Mouse (Mus musculus) stomach, embryonic 14.5 days (tissue): Measurements from ENCODE around the gene E2f2. TPM values are rescaled to one million over a fixed set of nuclear protein-coding genes. Genes with fewer than 3 reads are reported as not detected.

Source experiments
- ATAC-seq: fragments of 200-750 bp; cut with Nextera tagmentation; 2 replicates; pipeline ENCODE4 v1.8.0; 2017; ENCODE audit warnings: low read depth, moderate TSS enrichment; ENCODE audit not compliant: insufficient number of reproducible peaks, insufficient read depth, low FRiP score
- H3K27ac ChIP-seq: fragments of 300-500 bp; sonication (generic); 2 replicates; pipeline ENCODE4 v1.5.1; 2014; ENCODE audit warnings: mild to moderate bottlenecking, low read length, moderate library complexity, mixed read lengths
- H3K27me3 ChIP-seq: fragments of 300-500 bp; sonication (generic); 2 replicates; pipeline ENCODE4 v1.6.1; 2014; ENCODE audit warnings: low read length, control low read depth, mixed read lengths; ENCODE audit not compliant: control insufficient read depth, insufficient read depth
- H3K36me3 ChIP-seq: fragments of 300-500 bp; sonication (generic); 2 replicates; pipeline ENCODE4 v1.6.1; 2014; ENCODE audit warnings: mild to moderate bottlenecking, control low read depth, low read length, moderate library complexity, mixed read lengths; ENCODE audit not compliant: control insufficient read depth, insufficient read depth
- H3K4me1 ChIP-seq: fragments of 300-500 bp; sonication (generic); 2 replicates; pipeline ENCODE4 v1.6.1; 2014; ENCODE audit warnings: low read length, control low read depth, mixed read lengths; ENCODE audit not compliant: control insufficient read depth, insufficient read depth
- H3K4me2 ChIP-seq: fragments of 300-500 bp; sonication (generic); replicated peaks from 2 replicates; pipeline ENCODE4 v1.6.1; 2014; ENCODE audit warnings: low read depth, low read length, control low read depth
- H3K4me3 ChIP-seq: fragments of 300-500 bp; sonication (generic); 2 replicates; pipeline ENCODE4 v1.5.1; 2014; ENCODE audit warnings: low read depth, low read length, control low read depth
- H3K9ac ChIP-seq: fragments of 300-500 bp; sonication (generic); replicated peaks from 2 replicates; pipeline ENCODE4 v1.6.1; 2014; ENCODE audit warnings: low read depth, mild to moderate bottlenecking, control low read depth, low read length, moderate library complexity, mixed read lengths
- H3K9me3 ChIP-seq: fragments of 300-500 bp; sonication (generic); 2 replicates; pipeline ENCODE4 v1.6.1; 2016; ENCODE audit warnings: low read depth, low read length, control low read depth; ENCODE audit not compliant: control insufficient read depth
- WGBS: fragments of 180-500 bp; shearing (Covaris S2); extraction: QIAGEN DNeasy Blood & Tissue Kit; methylation state at CpG from one replicate; pipeline ENCODE4 v1.1.7; 2014; 5-methylcytosine and 5-hydroxymethylcytosine counted together
- polyA plus RNA-seq: library from polyadenylated mRNA; unstranded; fragments of >200 nt; fragmentation: Nextera tagmentation; extraction: Ambion mirVana; gene quantifications from 2 replicates; pipeline ENCODE4 v1.2.1, GENCODE M21; 2014

E2f2 gene
- polyA plus RNA-seq, 1 experiment from 2014 or later, result 3.5 TPM

DNA sequence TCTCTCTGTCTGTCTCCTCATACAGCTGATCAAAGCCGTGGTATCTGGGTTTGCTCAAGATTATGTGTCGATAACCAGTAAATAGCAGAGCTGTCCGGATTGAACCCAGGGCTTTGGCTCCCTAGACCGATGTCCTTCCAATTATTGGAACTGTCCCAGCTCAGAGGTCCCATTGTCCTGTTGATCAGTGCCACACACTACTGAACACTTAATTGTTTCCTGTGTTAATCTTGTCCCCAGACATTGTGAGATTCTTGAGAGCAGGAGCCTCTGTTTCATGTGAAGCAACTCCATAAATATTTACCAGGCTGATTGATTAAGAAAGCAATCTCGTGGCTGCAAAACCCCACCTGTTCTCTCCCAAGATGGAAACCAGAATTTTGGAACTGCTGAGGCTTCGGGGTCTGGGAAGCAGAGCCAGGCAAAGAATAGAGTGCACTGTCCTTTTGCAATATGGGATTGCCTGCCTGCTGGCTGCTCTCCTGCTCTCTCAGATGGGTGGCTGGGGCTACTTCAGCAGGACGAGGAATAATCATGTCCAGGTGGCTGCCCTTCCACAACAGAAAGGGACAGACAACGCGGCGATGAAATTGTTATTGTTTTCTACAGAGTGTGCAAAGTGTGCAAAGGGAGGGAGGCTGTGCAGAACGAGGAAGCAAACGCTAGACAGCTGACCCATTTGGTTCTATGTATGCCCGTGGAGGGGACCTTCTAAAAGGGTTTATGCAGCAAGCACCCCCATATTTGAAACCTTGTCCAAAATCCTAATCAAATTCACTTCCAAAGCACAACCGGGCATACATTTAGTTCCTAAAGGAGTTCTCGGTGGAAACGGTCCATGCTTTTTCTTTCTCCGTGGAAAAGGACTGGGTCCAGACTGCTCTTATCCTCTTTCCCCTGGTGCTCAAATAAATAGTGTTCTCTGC, 29.7 kb upstream of the E2f2 start:
- Histone ChIP-seq H3K27ac (peak overlapping the region; percentile 97), H3K4me3 (peak overlapping the region; percentile 69; the same call in 1 of the 2 replicates), H3K4me1 (peaks cover 56% of the 10 kb centered on the region), H3K4me2 (peak overlapping the region; percentile 76), H3K27me3 (no peaks in the 10 kb centered on the region), H3K9me3 (no peaks in the 10 kb centered on the region), H3K36me3 (peaks cover 3% of the 10 kb centered on the region; the same call in 1 of the 2 replicates), H3K9ac (no peak overlapping the region)
- WGBS, result 4% methylated on average over 17 of the region's 17 CpGs
- no peak for ATAC-seq

DNA sequence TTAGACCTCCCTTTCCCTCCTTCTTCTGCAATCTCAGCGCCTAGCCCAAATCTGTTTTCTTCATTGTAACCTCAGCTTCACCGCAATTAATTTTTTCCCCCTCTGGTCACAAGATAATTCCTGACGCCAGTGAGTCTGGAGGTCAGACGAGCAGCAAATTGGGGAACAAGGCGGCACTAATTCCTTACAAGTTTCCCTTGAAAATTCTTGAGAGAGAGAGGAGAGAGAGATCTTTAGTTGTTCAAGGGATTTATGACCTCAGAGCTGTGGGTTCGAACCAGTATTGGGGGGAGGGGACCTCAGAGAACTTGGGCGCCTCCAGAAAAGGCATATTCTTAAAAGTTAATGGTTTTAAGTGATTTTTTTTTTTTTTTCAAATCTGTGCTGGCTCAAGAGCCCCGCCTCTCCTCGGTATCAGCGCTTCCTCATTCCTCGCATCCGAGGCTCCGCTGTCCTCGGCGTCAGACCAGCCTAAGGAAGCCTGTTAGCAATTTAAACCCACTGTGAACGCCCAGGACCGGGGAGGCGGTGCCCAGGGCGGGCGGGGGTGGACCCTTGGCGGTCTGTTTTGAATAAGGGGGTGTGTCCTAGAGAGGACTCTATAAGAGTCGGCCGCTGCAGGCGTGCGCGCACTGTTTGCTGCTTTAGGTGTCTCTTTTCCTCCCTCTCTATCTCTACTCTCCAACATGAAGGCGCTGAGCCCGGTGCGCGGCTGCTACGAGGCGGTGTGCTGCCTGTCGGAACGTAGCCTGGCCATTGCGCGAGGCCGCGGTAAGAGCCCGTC, 28.8 kb upstream of the E2f2 start, which contains the start of gene Id3:
Gene Id3, plus strand, starts transcription at position 305 of the 784 bp plus-strand sequence.
- Histone ChIP-seq H3K4me3 (peak within 1 kb of the TSS; percentile 69), H3K9ac (peak within 1 kb of the TSS; percentile 91), H3K27me3 (no peaks in the 10 kb centered on the region), H3K36me3 (peaks cover 3% of the 10 kb centered on the region; the same call in 1 of the 2 replicates), H3K27ac (peak within 1 kb of the TSS; percentile 97), H3K4me1 (peaks cover 56% of the 10 kb centered on the region), H3K9me3 (no peaks in the 10 kb centered on the region), H3K4me2 (peak within 1 kb of the TSS; percentile 76)
- ATAC-seq, result peak; percentile 86
- WGBS, result under 1% methylated on average over 39 of the region's 39 CpGs

DNA sequence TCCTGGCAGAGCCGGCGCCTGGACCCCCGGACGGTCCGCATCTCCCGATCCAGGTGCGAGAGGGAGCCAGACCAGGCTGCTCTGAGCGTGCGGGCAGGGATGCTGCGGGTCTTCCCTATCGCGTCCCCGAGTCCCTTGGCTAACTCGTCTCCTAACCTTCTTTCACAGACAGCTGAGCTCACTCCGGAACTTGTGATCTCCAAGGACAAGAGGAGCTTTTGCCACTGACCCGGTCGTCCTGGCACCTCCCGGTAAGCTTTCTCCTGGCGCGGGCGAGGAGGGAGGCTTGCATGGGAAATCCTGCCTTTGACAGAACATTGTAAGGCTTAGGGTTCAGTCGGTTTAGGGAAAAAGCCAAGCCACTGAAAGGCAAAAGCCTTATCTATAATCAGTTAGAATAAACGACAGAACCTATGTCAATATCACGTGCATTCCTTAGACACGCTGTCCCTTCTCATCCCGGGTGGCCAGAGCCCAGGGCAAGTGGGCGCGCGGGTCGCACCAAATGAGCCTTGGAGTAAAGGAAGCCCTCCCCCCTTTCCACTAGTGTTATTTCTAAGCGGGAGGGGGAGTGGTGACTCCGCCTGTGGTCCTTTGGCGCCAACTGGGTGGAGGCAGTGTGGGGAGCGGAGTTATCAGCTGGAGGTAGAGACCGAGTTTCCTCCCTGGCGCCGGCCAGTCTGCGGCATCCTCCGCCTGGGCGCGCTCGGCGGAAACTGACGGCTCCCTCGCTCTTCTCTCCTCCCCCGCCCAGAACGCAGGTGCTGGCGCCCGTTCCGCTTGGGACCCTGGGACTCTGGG, 27.9 kb upstream of the E2f2 start:
- peaks cover 54% of the 10 kb centered on the region for H3K4me1 ChIP-seq
- under 1% methylated on average over 50 of the region's 50 CpGs for WGBS
- no peaks in the 10 kb centered on the region for H3K9me3 ChIP-seq
- H3K4me2 ChIP-seq, result peak overlapping the region; percentile 76
- ATAC-seq, result peak; percentile 8; the same call in 1 of the 2 replicates
- H3K4me3 ChIP-seq, result peak overlapping the region; percentile 69
- H3K9ac ChIP-seq, result peak overlapping the region; percentile 91
- peaks cover 3% of the 10 kb centered on the region; the same call in 1 of the 2 replicates for H3K36me3 ChIP-seq
- peak overlapping the region; percentile 86 for H3K27ac ChIP-seq
- H3K27me3 ChIP-seq, result no peaks in the 10 kb centered on the region

DNA sequence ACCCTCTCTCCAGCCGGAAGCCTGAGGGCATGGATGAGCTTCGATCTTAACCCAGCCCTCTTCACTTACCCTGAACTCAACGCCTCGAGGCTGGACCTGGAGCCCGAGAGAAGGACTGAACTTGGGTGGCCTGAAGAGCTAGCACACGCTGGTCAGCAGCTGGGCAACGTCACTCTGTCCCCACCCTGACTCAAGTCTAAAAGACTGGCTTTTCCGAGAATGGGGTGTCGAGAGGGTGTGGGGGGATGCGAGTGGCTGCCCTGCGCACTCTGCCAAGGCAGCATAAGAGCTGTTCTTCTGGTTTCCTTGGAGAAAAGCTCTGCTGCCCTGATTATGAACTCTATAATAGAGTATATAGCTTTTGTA, 27.3 kb upstream of the E2f2 start:
- ATAC-seq, result no peak
- Histone ChIP-seq H3K4me2 (peak overlapping the region; percentile 76), H3K27me3 (no peaks in the 10 kb centered on the region), H3K9me3 (no peaks in the 10 kb centered on the region), H3K36me3 (peaks cover 3% of the 10 kb centered on the region; the same call in 1 of the 2 replicates), H3K4me3 (peak overlapping the region; percentile 69), H3K9ac (peak overlapping the region; percentile 91), H3K4me1 (peaks cover 48% of the 10 kb centered on the region), H3K27ac (peak overlapping the region; percentile 86)
- 1% methylated on average over 11 of the region's 11 CpGs for WGBS

DNA sequence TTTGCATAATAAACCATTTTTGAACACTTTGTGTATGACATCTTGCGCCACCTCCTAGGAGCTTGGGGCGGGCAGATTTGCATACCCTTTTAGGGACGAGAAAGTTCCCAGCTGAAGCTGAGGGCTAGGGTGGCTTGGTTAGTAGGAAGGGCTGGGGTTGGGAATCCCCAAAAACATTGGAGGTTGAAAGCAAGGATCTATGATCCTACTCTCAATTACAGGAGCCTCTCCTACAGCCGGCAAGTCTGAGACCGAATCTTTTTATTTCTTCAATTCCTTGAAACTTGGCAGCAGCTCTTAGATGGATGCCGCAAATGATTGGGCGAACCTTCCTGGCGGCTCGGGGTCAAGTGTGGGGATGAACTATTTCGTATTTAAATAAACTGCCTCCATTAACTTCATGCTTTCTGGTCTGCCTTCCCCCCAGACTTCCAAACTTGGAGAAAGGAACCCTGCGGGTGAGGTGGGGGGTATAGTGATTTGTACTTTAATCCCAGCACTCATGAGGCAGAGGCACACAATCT, 26.8 kb upstream of the E2f2 start:
- H3K4me1 ChIP-seq, result peaks cover 49% of the 10 kb centered on the region
- 8% methylated on average over 11 of the region's 11 CpGs for WGBS
- peak overlapping the region; percentile 69 for H3K4me3 ChIP-seq
- H3K4me2 ChIP-seq, result peak overlapping the region; percentile 76
- peak overlapping the region; percentile 86 for H3K27ac ChIP-seq
- H3K27me3 ChIP-seq, result no peaks in the 10 kb centered on the region
- no peak for ATAC-seq
- no peaks in the 10 kb centered on the region for H3K9me3 ChIP-seq
- peaks cover 3% of the 10 kb centered on the region; the same call in 1 of the 2 replicates for H3K36me3 ChIP-seq
- H3K9ac ChIP-seq, result peak overlapping the region; percentile 91

DNA sequence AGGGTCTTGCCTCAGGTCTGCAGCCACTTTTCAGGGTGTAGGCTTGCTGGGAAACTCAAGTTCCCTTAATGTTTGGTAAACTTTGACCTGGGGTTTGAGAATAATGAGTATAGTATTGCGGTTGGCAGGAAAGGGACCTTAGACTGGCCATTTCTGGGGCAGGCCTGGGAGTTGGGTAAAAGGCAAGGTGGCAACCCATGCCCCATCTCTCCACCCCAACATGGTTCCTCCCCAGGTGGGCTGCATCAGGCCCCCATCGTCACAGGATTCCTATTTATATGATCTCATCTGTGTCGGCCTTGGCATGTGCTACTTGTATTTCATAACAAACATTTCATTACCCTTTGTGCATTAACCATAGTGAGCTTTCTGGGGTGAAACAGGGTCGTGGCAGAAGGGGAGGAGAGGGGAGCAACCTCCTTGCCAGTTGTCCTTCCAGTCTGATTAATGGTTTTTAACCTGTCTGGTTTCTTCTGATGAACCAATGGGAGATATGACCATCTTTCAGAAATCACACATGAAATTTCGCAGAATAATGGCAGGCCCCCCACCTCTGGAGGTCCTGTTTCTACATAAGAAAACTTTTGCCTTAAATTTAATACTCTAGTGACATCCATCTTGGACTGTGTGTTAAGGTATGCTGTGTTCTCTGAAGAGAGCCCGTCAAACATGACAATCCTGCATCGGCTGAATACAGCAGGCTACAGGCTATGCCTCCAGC, 26.0 kb upstream of the E2f2 start:
- H3K4me1 ChIP-seq, result peaks cover 48% of the 10 kb centered on the region
- peak overlapping the region; percentile 69 for H3K4me3 ChIP-seq
- peaks cover 3% of the 10 kb centered on the region; the same call in 1 of the 2 replicates for H3K36me3 ChIP-seq
- no peaks in the 10 kb centered on the region for H3K9me3 ChIP-seq
- H3K9ac ChIP-seq, result peak overlapping the region; percentile 91; the same call in 1 of the 2 replicates
- peak overlapping the region; percentile 86 for H3K27ac ChIP-seq
- 19% methylated on average over 7 of the region's 7 CpGs for WGBS
- no peak for ATAC-seq
- no peaks in the 10 kb centered on the region for H3K27me3 ChIP-seq
- peak overlapping the region; percentile 76 for H3K4me2 ChIP-seq

DNA sequence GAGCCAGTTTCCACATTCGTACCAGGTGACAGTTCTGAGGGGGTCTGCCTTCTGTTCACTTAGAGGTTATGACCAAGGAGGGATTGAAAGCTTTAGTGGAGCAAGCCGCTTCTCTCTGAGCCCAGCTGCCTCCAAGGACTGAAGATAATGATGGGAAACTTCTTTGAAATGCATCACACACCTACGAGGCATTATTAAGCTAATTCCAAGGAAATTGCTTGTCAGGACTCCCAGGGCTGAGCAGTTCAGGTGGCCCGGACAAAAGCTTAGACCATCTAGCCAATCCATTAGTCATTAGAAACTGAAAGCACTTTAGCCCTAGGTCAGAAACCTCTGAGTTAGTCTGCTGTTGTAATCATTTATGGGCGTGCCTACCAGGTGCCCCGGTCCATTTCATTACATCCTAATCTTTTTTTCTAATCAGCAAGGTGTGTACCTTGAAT, 25.5 kb upstream of the E2f2 start:
- 10% methylated on average over 6 of the region's 6 CpGs for WGBS

More for the DNA sequence above, 25.5 kb upstream of the E2f2 start:
- Histone ChIP-seq H3K9ac (no peak overlapping the region; the same call in 1 of the 2 replicates), H3K9me3 (no peaks in the 10 kb centered on the region), H3K36me3 (peaks cover 3% of the 10 kb centered on the region; the same call in 1 of the 2 replicates), H3K27me3 (no peaks in the 10 kb centered on the region), H3K27ac (peak overlapping the region; percentile 86; the same call in 1 of the 2 replicates), H3K4me2 (peak overlapping the region; percentile 76), H3K4me3 (peak overlapping the region; percentile 1; the same call in 1 of the 2 replicates), H3K4me1 (peaks cover 42% of the 10 kb centered on the region)
- no peak for ATAC-seq
